Mouse (Mus musculus) forebrain, embryonic 10.5 days (tissue): Measurements from ENCODE around the gene Ppp1r3g. TPM values are rescaled to one million over a fixed set of nuclear protein-coding genes. Genes with fewer than 3 reads are reported as not detected.
"Not testable (repeated sequence)": the region's sequence is repeated elsewhere in the genome, so short reads cannot be mapped to it uniquely, and the experiment has no call there.

ENCODE experiments used
- DNase-seq: peaks from one replicate; pipeline ENCODE4 v3.0.0-alpha.2; 2017; ENCODE audit warnings: low spot score; ENCODE audit errors: extremely low spot score
- H3K27ac ChIP-seq: fragments of 300-500 bp; sonication (generic); 2 replicates; pipeline ENCODE4 v1.5.1; 2016; ENCODE audit warnings: mild to moderate bottlenecking
- H3K27me3 ChIP-seq: fragments of 300-500 bp; sonication (generic); 2 replicates; pipeline ENCODE4 v1.6.1; 2016; ENCODE audit warnings: mild to moderate bottlenecking; ENCODE audit not compliant: poor library complexity, severe bottlenecking
- H3K36me3 ChIP-seq: fragments of 300-500 bp; sonication (generic); replicated peaks from 2 replicates; pipeline ENCODE4 v1.6.1; 2016; ENCODE audit warnings: mild to moderate bottlenecking, moderate library complexity
- H3K4me1 ChIP-seq: fragments of 300-500 bp; sonication (generic); 2 replicates; pipeline ENCODE4 v1.6.1; 2016
- H3K4me3 ChIP-seq: fragments of 300-500 bp; sonication (generic); 2 replicates; pipeline ENCODE4 v1.5.1; 2016; ENCODE audit warnings: mild to moderate bottlenecking, moderate library complexity
- H3K9me3 ChIP-seq: fragments of 300-500 bp; sonication (generic); 2 replicates; pipeline ENCODE4 v1.6.1; 2016; ENCODE audit warnings: mild to moderate bottlenecking, moderate library complexity
- WGBS: fragments of 180-500 bp; shearing (Covaris S2); methylation state at CpG from one replicate; pipeline ENCODE4 v1.1.7; 2016; 5-methylcytosine and 5-hydroxymethylcytosine counted together
- polyA plus RNA-seq: library from polyadenylated mRNA; unstranded; fragments of >200 nt; fragmentation: Nextera tagmentation; extraction: Ambion mirVana; gene quantifications from 2 replicates; pipeline ENCODE4 v1.2.1, GENCODE M21; 2016

The Ppp1r3g gene
- polyA plus RNA-seq, 1 experiment from 2014 or later, result 3.6 TPM

GRCm38 (mm10) chr13:35968131-35968718 lies 9.6 kb downstream of the Ppp1r3g start:
- Histone ChIP-seq H3K27ac (peak overlapping the region; percentile 81), H3K4me3 (peak overlapping the region; percentile 71), H3K4me1 (peaks cover 27% of the 10 kb centered on the region), H3K27me3 (peaks cover 36% of the 10 kb centered on the region), H3K9me3 (no peaks in the 10 kb centered on the region), H3K36me3 (no peaks in the 10 kb centered on the region)
- peak; percentile 61 for DNase-seq
- under 1% methylated on average over 38 of the region's 38 CpGs for WGBS

- H3K9me3 ChIP-seq, result no peaks in the 10 kb centered on the region
- H3K27me3 ChIP-seq, result peaks cover 36% of the 10 kb centered on the region
- peaks cover 27% of the 10 kb centered on the region for H3K4me1 ChIP-seq
- peak; percentile 64 for DNase-seq
- no peaks in the 10 kb centered on the region for H3K36me3 ChIP-seq
- H3K27ac ChIP-seq, result peak overlapping the region; percentile 81
- under 1% methylated on average over 57 of the region's 57 CpGs for WGBS
- peak overlapping the region; percentile 71 for H3K4me3 ChIP-seq
Observed at GRCm38 (mm10) chr13:35968719-35969430, 10.2 kb downstream of the Ppp1r3g start.

GRCm38 (mm10) chr13:35969431-35969721 lies 10.7 kb downstream of the Ppp1r3g start:
- H3K4me1 ChIP-seq, result peaks cover 27% of the 10 kb centered on the region
- peak overlapping the region; percentile 71 for H3K4me3 ChIP-seq
- DNase-seq, result peak; percentile 36
- H3K9me3 ChIP-seq, result no peaks in the 10 kb centered on the region
- peaks cover 36% of the 10 kb centered on the region for H3K27me3 ChIP-seq
- H3K36me3 ChIP-seq, result no peaks in the 10 kb centered on the region
- peak overlapping the region; percentile 81 for H3K27ac ChIP-seq
- under 1% methylated on average over 18 of the region's 18 CpGs for WGBS

- Histone ChIP-seq H3K9me3 (no peaks in the 10 kb centered on the region), H3K4me3 (peak overlapping the region; percentile 71), H3K27me3 (peaks cover 36% of the 10 kb centered on the region), H3K4me1 (peaks cover 27% of the 10 kb centered on the region), H3K27ac (no peak overlapping the region), H3K36me3 (no peaks in the 10 kb centered on the region)
- WGBS, result 26% methylated on average over 9 of the region's 9 CpGs
- DNase-seq, result no peak
Observed at GRCm38 (mm10) chr13:35969829-35970228, 11.2 kb downstream of the Ppp1r3g start.

- Histone ChIP-seq H3K9me3 (no peaks in the 10 kb centered on the region), H3K4me3 (no peak overlapping the region), H3K27ac (no peak overlapping the region), H3K36me3 (peaks cover 31% of the 10 kb centered on the region), H3K4me1 (peaks cover 7% of the 10 kb centered on the region; the same call in 1 of the 2 replicates), H3K27me3 (no peaks in the 10 kb centered on the region)
- 93% methylated on average over 7 of the region's 7 CpGs for WGBS
- DNase-seq, result no peak
Observed at GRCm38 (mm10) chr13:35976912-35977311, 18.3 kb downstream of the Ppp1r3g start.

- Histone ChIP-seq H3K27ac (no peak overlapping the region), H3K4me3 (no peak overlapping the region), H3K27me3 (no peaks in the 10 kb centered on the region), H3K36me3 (peaks cover 31% of the 10 kb centered on the region), H3K9me3 (no peaks in the 10 kb centered on the region), H3K4me1 (peaks cover 7% of the 10 kb centered on the region; the same call in 1 of the 2 replicates)
- WGBS, result 75% methylated on average over 4 of the region's 4 CpGs
- no peak for DNase-seq
Observed at GRCm38 (mm10) chr13:35980471-35980870, 21.8 kb downstream of the Ppp1r3g start.

- DNase-seq, result no peak
- peaks cover 16% of the 10 kb centered on the region for H3K36me3 ChIP-seq
- H3K27me3 ChIP-seq, result no peaks in the 10 kb centered on the region
- H3K4me1 ChIP-seq, result peaks cover 19% of the 10 kb centered on the region
- H3K9me3 ChIP-seq, result no peaks in the 10 kb centered on the region
- H3K4me3 ChIP-seq, result no peak overlapping the region
- 91% methylated on average over 6 of the region's 6 CpGs for WGBS
- H3K27ac ChIP-seq, result no peak overlapping the region
Observed at GRCm38 (mm10) chr13:35982985-35983384, 24.3 kb downstream of the Ppp1r3g start.

- H3K4me1 ChIP-seq, result peaks cover 27% of the 10 kb centered on the region
- WGBS, result 57% methylated on average over 3 of the region's 3 CpGs
Observed at GRCm38 (mm10) chr13:35989329-35989728, 30.7 kb downstream of the Ppp1r3g start.

GRCm38 (mm10) chr13:35991185-35991584 lies 32.5 kb downstream of the Ppp1r3g start:
- not testable (repeated sequence) for H3K9me3 ChIP-seq, H3K27me3 ChIP-seq, H3K27ac ChIP-seq, DNase-seq, H3K36me3 ChIP-seq, H3K4me3 ChIP-seq
- WGBS, result 95% methylated on average over 20 of the region's 21 CpGs
- H3K4me1 ChIP-seq, result peaks cover 39% of the 10 kb centered on the region

More at GRCm38 (mm10) chr13:35989329-35989728, 30.7 kb downstream of the Ppp1r3g start:
- DNase-seq, result no peak
- Histone ChIP-seq H3K27ac (0 out of 2 replicates have a peak overlapping the region, but pooled peaks have one; percentile 20), H3K9me3 (no peaks in the 10 kb centered on the region), H3K36me3 (no peaks in the 10 kb centered on the region), H3K27me3 (no peaks in the 10 kb centered on the region), H3K4me3 (no peak overlapping the region)

- Histone ChIP-seq H3K4me3 (no peak overlapping the region), H3K4me1 (peaks cover 21% of the 10 kb centered on the region), H3K9me3 (no peaks in the 10 kb centered on the region), H3K27me3 (no peaks in the 10 kb centered on the region), H3K36me3 (no peaks in the 10 kb centered on the region), H3K27ac (no peak overlapping the region)
- DNase-seq, result no peak
- 96% methylated on average over 8 of the region's 8 CpGs for WGBS
Observed at GRCm38 (mm10) chr13:35994067-35994466, 35.4 kb downstream of the Ppp1r3g start.

- WGBS, result 72% methylated on average over 3 of the region's 3 CpGs
- Histone ChIP-seq H3K4me1 (peaks cover 13% of the 10 kb centered on the region), H3K27me3 (no peaks in the 10 kb centered on the region), H3K9me3 (no peaks in the 10 kb centered on the region), H3K4me3 (no peak overlapping the region), H3K36me3 (no peaks in the 10 kb centered on the region), H3K27ac (no peak overlapping the region)
- DNase-seq, result no peak
Observed at GRCm38 (mm10) chr13:35995231-35995630, 36.6 kb downstream of the Ppp1r3g start.

- Histone ChIP-seq H3K27me3 (no peaks in the 10 kb centered on the region), H3K9me3 (no peaks in the 10 kb centered on the region), H3K4me1 (peaks cover 13% of the 10 kb centered on the region), H3K4me3 (no peak overlapping the region), H3K27ac (no peak overlapping the region), H3K36me3 (no peaks in the 10 kb centered on the region)
- no peak for DNase-seq
- WGBS, result 61% methylated on average over 2 of the region's 2 CpGs
Observed at GRCm38 (mm10) chr13:35995696-35996426, 37.2 kb downstream of the Ppp1r3g start.

GRCm38 (mm10) chr13:35997606-35998005 lies 39.0 kb downstream of the Ppp1r3g start:
- H3K4me3 ChIP-seq, result no peak overlapping the region
- H3K9me3 ChIP-seq, result no peaks in the 10 kb centered on the region
- H3K36me3 ChIP-seq, result no peaks in the 10 kb centered on the region; the same call in 1 of the 2 replicates
- H3K4me1 ChIP-seq, result peaks cover 13% of the 10 kb centered on the region
- no peaks in the 10 kb centered on the region for H3K27me3 ChIP-seq
- 88% methylated on average over 4 of the region's 4 CpGs for WGBS
- no peak for DNase-seq
- no peak overlapping the region for H3K27ac ChIP-seq
